Mouse (Mus musculus) forebrain, embryonic 15.5 days (tissue): Measurements from ENCODE around the gene Igsf3. TPM values are rescaled to one million over a fixed set of nuclear protein-coding genes. Genes with fewer than 3 reads are reported as not detected.

ENCODE experiments used
- ATAC-seq: fragments of 200-750 bp; cut with Nextera tagmentation; replicated peaks from 2 replicates; pipeline ENCODE4 v1.8.0; 2017; ENCODE audit warnings: mild to moderate bottlenecking, moderate TSS enrichment, moderate library complexity
- H3K27ac ChIP-seq: fragments of 300-500 bp; sonication (generic); replicated peaks from 2 replicates; pipeline ENCODE4 v1.5.1; 2015; ENCODE audit warnings: mild to moderate bottlenecking, inconsistent platforms
- H3K27me3 ChIP-seq: fragments of 300-500 bp; sonication (generic); 2 replicates; pipeline ENCODE4 v1.6.1; 2015; ENCODE audit warnings: inconsistent platforms
- H3K36me3 ChIP-seq: fragments of 300-500 bp; sonication (generic); 2 replicates; pipeline ENCODE4 v1.6.1; 2015; ENCODE audit warnings: mild to moderate bottlenecking, inconsistent platforms
- H3K4me1 ChIP-seq: fragments of 300-500 bp; sonication (generic); 2 replicates; pipeline ENCODE4 v1.6.1; 2015; ENCODE audit warnings: inconsistent platforms
- H3K4me2 ChIP-seq: fragments of 300-500 bp; sonication (generic); replicated peaks from 2 replicates; pipeline ENCODE4 v1.6.1; 2015; ENCODE audit warnings: mild to moderate bottlenecking, inconsistent platforms
- H3K4me3 ChIP-seq: fragments of 300-500 bp; sonication (generic); 2 replicates; pipeline ENCODE4 v1.5.1; 2015; ENCODE audit warnings: mild to moderate bottlenecking, inconsistent platforms
- H3K9ac ChIP-seq: fragments of 300-500 bp; sonication (generic); replicated peaks from 2 replicates; pipeline ENCODE4 v1.6.1; 2015; ENCODE audit warnings: mild to moderate bottlenecking, inconsistent platforms
- H3K9me3 ChIP-seq: fragments of 300-500 bp; sonication (generic); 2 replicates; pipeline ENCODE4 v1.6.1; 2016; ENCODE audit warnings: inconsistent platforms
- WGBS: fragments of 180-500 bp; shearing (Covaris S2); methylation state at CpG from one replicate; pipeline ENCODE4 v1.1.7; 2015; ENCODE audit warnings: mixed read lengths; 5-methylcytosine and 5-hydroxymethylcytosine counted together
- polyA plus RNA-seq: library from polyadenylated mRNA; unstranded; fragments of >200 nt; fragmentation: Nextera tagmentation; extraction: Ambion mirVana; gene quantifications from 2 replicates; pipeline ENCODE4 v1.2.1, GENCODE M21; 2015

Igsf3 gene
- polyA plus RNA-seq, 1 experiment from 2014 or later = 95.0 TPM

- Histone ChIP-seq H3K27me3 (no peaks in the 10 kb centered on the region), H3K36me3 (no peaks in the 10 kb centered on the region), H3K4me2 (no peak overlapping the region), H3K9me3 (no peaks in the 10 kb centered on the region), H3K27ac (no peak overlapping the region), H3K4me1 (no peaks in the 10 kb centered on the region), H3K4me3 (no peak overlapping the region), H3K9ac (no peak overlapping the region)
- 78% methylated on average over 11 of the region's 11 CpGs for WGBS
- no peak for ATAC-seq
Measured at GRCm38 (mm10) chr3:101500393-101501051, 123.6 kb downstream of the Igsf3 start.

GRCm38 (mm10) chr3:101501611-101502010 is 124.7 kb downstream of the Igsf3 start:
- Histone ChIP-seq H3K4me1 (peaks cover 8% of the 10 kb centered on the region), H3K36me3 (no peaks in the 10 kb centered on the region), H3K27me3 (no peaks in the 10 kb centered on the region), H3K9ac (no peak overlapping the region), H3K4me2 (no peak overlapping the region), H3K4me3 (no peak overlapping the region), H3K27ac (no peak overlapping the region), H3K9me3 (no peaks in the 10 kb centered on the region)
- 84% methylated on average over 4 of the region's 4 CpGs for WGBS
- ATAC-seq = no peak

- Histone ChIP-seq H3K4me3 (no peak overlapping the region), H3K4me1 (peaks cover 8% of the 10 kb centered on the region), H3K9ac (no peak overlapping the region), H3K36me3 (no peaks in the 10 kb centered on the region), H3K4me2 (no peak overlapping the region), H3K27me3 (no peaks in the 10 kb centered on the region), H3K27ac (no peak overlapping the region), H3K9me3 (no peaks in the 10 kb centered on the region)
- ATAC-seq = no peak
- WGBS = 43% methylated on average over 14 of the region's 14 CpGs
Measured at GRCm38 (mm10) chr3:101502086-101502760, 125.3 kb downstream of the Igsf3 start.

GRCm38 (mm10) chr3:101506179-101506578 is 129.3 kb downstream of the Igsf3 start:
- no peak overlapping the region for H3K9ac ChIP-seq
- no peaks in the 10 kb centered on the region for H3K36me3 ChIP-seq
- no peak overlapping the region for H3K4me2 ChIP-seq
- H3K27ac ChIP-seq = no peak overlapping the region
- peaks cover 8% of the 10 kb centered on the region for H3K4me1 ChIP-seq
- 15% methylated on average over 5 of the region's 5 CpGs for WGBS
- H3K9me3 ChIP-seq = no peaks in the 10 kb centered on the region
- ATAC-seq = peak; percentile 89
- H3K4me3 ChIP-seq = no peak overlapping the region
- no peaks in the 10 kb centered on the region for H3K27me3 ChIP-seq

GRCm38 (mm10) chr3:101506970-101507702 is 130.3 kb downstream of the Igsf3 start:
- Histone ChIP-seq H3K36me3 (no peaks in the 10 kb centered on the region), H3K27me3 (no peaks in the 10 kb centered on the region), H3K9me3 (no peaks in the 10 kb centered on the region), H3K9ac (no peak overlapping the region), H3K4me3 (no peak overlapping the region), H3K27ac (no peak overlapping the region), H3K4me1 (peaks cover 8% of the 10 kb centered on the region), H3K4me2 (no peak overlapping the region)
- WGBS = 81% methylated on average over 13 of the region's 14 CpGs
- ATAC-seq = no peak

- 87% methylated on average over 3 of the region's 3 CpGs for WGBS
- Histone ChIP-seq H3K27me3 (no peaks in the 10 kb centered on the region), H3K4me1 (peaks cover 8% of the 10 kb centered on the region), H3K36me3 (no peaks in the 10 kb centered on the region), H3K27ac (no peak overlapping the region), H3K4me3 (no peak overlapping the region), H3K9ac (no peak overlapping the region), H3K9me3 (no peaks in the 10 kb centered on the region), H3K4me2 (no peak overlapping the region)
- no peak for ATAC-seq
Measured at GRCm38 (mm10) chr3:101507766-101508165, 130.9 kb downstream of the Igsf3 start.

GRCm38 (mm10) chr3:101509707-101510544 is 133.0 kb downstream of the Igsf3 start:
- ATAC-seq = no peak
- Histone ChIP-seq H3K9me3 (no peaks in the 10 kb centered on the region), H3K36me3 (no peaks in the 10 kb centered on the region), H3K4me2 (no peak overlapping the region), H3K9ac (no peak overlapping the region), H3K4me1 (peaks cover 8% of the 10 kb centered on the region), H3K4me3 (no peak overlapping the region), H3K27me3 (no peaks in the 10 kb centered on the region), H3K27ac (no peak overlapping the region)
- WGBS = 88% methylated on average over 10 of the region's 10 CpGs

GRCm38 (mm10) chr3:101510632-101511031 is 133.7 kb downstream of the Igsf3 start:
- 94% methylated on average over 5 of the region's 5 CpGs for WGBS
- ATAC-seq = no peak
- Histone ChIP-seq H3K27me3 (no peaks in the 10 kb centered on the region), H3K4me1 (peaks cover 8% of the 10 kb centered on the region), H3K27ac (no peak overlapping the region), H3K36me3 (no peaks in the 10 kb centered on the region), H3K9ac (no peak overlapping the region), H3K4me2 (no peak overlapping the region), H3K9me3 (no peaks in the 10 kb centered on the region), H3K4me3 (no peak overlapping the region)

Other genes with a start within 250 kb of the Igsf3 start
- gene Cd2, start 89.1 kb upstream of the Igsf3 start, polyA plus RNA-seq = 0.15 and 0.32 TPM in 2 replicates
- gene Atp1a1, start 227.6 kb downstream of the Igsf3 start, polyA plus RNA-seq = 39.7 and 43.7 TPM in 2 replicates